Comparison of ENCODE assay signal across 19 mouse cellular contexts in genomic region chr12:90866597-90866996, GRCm38 (mm10).
"Had no signal": no experiment of that assay in that cellular context is flagged by ENCODE, and none has a peak within 500 bp of the region (broad histone marks: within the 10 kb centered on the region; RNA-seq: fewer than 3 reads in every experiment).

No protein-coding gene starts in this region.

- H3K27ac ChIP-seq: liver, embryonic 13.5 days; liver, embryonic 15.5 days; midbrain, embryonic 10.5 days; neural tube, embryonic 13.5 days; neural tube, embryonic 15.5 days had no signal

- H3K4me2 ChIP-seq: liver, embryonic 11.5 days; liver, embryonic 13.5 days; liver, embryonic 15.5 days; neural tube, embryonic 13.5 days; neural tube, embryonic 15.5 days had no signal

- H3K36me3 ChIP-seq: liver, embryonic 13.5 days; liver, embryonic 15.5 days; midbrain, embryonic 10.5 days; neural tube, embryonic 13.5 days; neural tube, embryonic 15.5 days had no signal

- H3K4me1 ChIP-seq: liver, embryonic 13.5 days; liver, embryonic 15.5 days; midbrain, embryonic 10.5 days; neural tube, embryonic 13.5 days; neural tube, embryonic 15.5 days had no signal

- H3K9ac ChIP-seq: liver, embryonic 13.5 days; liver, embryonic 15.5 days; liver, postnatal 0 days; neural tube, embryonic 13.5 days; neural tube, embryonic 15.5 days had no signal

- H3K4me3 ChIP-seq: liver, embryonic 13.5 days; liver, embryonic 15.5 days; midbrain, embryonic 10.5 days; myocyte; neural tube, embryonic 13.5 days; neural tube, embryonic 15.5 days had no signal

- DNase-seq: liver; liver, embryonic 13.5 days; liver, postnatal 0 days; midbrain, embryonic 14.5 days; retina, postnatal 1 day; right cerebral cortex, adult 18-20 months; right cerebral cortex, postnatal 25 days; right cerebral cortex, postnatal 4 days; spleen, adult 18-20 months; thymus, adult 18-20 months; thymus, postnatal 14 days; thymus, postnatal 36 days had no signal

- ATAC-seq: liver, postnatal 0 days; midbrain, embryonic 16.5 days had no signal

- H3K9me3 ChIP-seq: liver, embryonic 13.5 days; liver, embryonic 15.5 days; midbrain, embryonic 10.5 days; neural tube, embryonic 13.5 days; neural tube, embryonic 15.5 days had no signal

- H3K27me3 ChIP-seq: liver, embryonic 13.5 days; liver, embryonic 15.5 days; neural tube, embryonic 13.5 days; neural tube, embryonic 15.5 days had no signal
